Comparison of ENCODE assay signal across 8 mouse cellular contexts in the genomic region with DNA sequence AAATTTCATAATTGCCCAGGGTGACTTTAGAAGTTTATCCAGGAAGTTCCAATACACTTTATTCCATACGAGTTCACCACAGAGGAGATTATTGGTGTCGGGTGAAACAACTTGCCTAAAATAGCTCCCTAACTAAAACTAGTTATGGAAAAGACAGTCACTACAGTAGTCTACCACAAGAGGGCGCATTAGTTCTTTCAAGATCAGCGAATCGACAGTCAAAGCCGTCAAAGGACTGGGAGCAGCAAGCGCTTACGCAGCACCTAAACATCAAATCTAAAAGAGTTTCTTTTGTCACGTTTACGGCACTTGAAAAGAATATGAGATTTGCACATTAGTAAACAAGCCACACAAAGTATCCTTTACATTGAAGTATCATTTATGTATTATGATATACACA.
DNase-seq lines count a peak whose midpoint lies in the region; ATAC-seq and TF ChIP-seq lines count a peak whose summit lies in the region.

No protein-coding gene starts in this region.

- no peak for DNase-seq in heart, adult 2 months
- no peak for DNase-seq in heart, embryonic 10.5 days (ENCODE audit: low spot score)
- DNase-seq in urinary bladder, postnatal 36 days (ENCODE audit: low spot score in 2 of 2), result peak; percentile 11 to 20
- DNase-seq in urinary bladder, postnatal 10 days (ENCODE audit: low spot score), result no peak
- peak; percentile 91 for DNase-seq in embryo, embryonic 11 days
- peak; percentile 52 for DNase-seq in hindlimb bud, embryonic 11.5 days (ENCODE audit: extremely low spot score, low read depth, low spot score)
- DNase-seq in thymus, postnatal 4 days, result peak; percentile 54

- peak; percentile 98 for ATAC-seq in megakaryocyte progenitor cell, adult 5-6 weeks (replicated peaks; ENCODE audit: poor library complexity)

- H3K27ac ChIP-seq in heart, adult 2 months, result no peak overlapping the region
- H3K27ac ChIP-seq in heart, embryonic 10.5 days, result no peak overlapping the region

- peaks cover 2% of the 10 kb centered on the region; the same call in 1 of the 2 replicates for H3K4me1 ChIP-seq in heart, adult 2 months (ENCODE audit: control insufficient read depth, insufficient read depth, low read length)
- no peaks in the 10 kb centered on the region for H3K4me1 ChIP-seq in heart, embryonic 10.5 days

- H3K79me2 ChIP-seq in heart, adult 2 months (replicated peaks; ENCODE audit: control insufficient read depth, insufficient read depth, low read length), result no peaks in the 10 kb centered on the region

- peak; percentile 92 for TF ChIP-seq CTCF in heart, adult 2 months (IDR thresholded peaks at IDR 0.05)

- no peaks in the 10 kb centered on the region for H3K36me3 ChIP-seq in heart, adult 2 months (ENCODE audit: control insufficient read depth, insufficient read depth, low read length)
- no peaks in the 10 kb centered on the region for H3K36me3 ChIP-seq in heart, embryonic 10.5 days

- TF ChIP-seq EP300 in heart, adult 2 months (IDR thresholded peaks at IDR 0.05; ENCODE audit: insufficient read depth, low read depth, low read length), result peak; percentile 51; the same call in 1 of the 2 replicates

- H3K9me3 ChIP-seq in heart, embryonic 10.5 days, result no peaks in the 10 kb centered on the region

- WGBS in heart, adult 2 months, result 2% methylated on average over 10 of the region's 10 CpGs
- WGBS in heart, embryonic 10.5 days, result 14% methylated on average over 10 of the region's 10 CpGs

- H3K4me3 ChIP-seq in heart, adult 2 months, result no peak overlapping the region
- no peak overlapping the region for H3K4me3 ChIP-seq in heart, embryonic 10.5 days

- H3K9ac ChIP-seq in heart, adult 2 months (ENCODE audit: low read depth, low read length), result no peak overlapping the region

- intact Hi-C loops in heart, adult 2 months (cut with DNase I), result loop anchor here (1.0 to 10.0 kb wide), 3 partner anchors 175 to 258 kb away; no protein-coding TSS in a partner anchor

- H3K27me3 ChIP-seq in heart, adult 2 months (ENCODE audit: control insufficient read depth, insufficient read depth, low read length), result no peaks in the 10 kb centered on the region
- H3K27me3 ChIP-seq in heart, embryonic 10.5 days (ENCODE audit: insufficient read depth, poor library complexity, severe bottlenecking), result no peaks in the 10 kb centered on the region

- TF ChIP-seq POLR2A in heart, adult 2 months (IDR thresholded peaks at IDR 0.05; ENCODE audit: insufficient read depth, low read depth, low read length), result no peak

Comparison
In these comparisons a context has a peak if more than half of its experiments do, and no peak if none do; other contexts are left out.
1. DNase-seq: peak in urinary bladder, postnatal 36 days (2 of 2), embryo, embryonic 11 days (single experiment), hindlimb bud, embryonic 11.5 days (single experiment) and thymus, postnatal 4 days (single experiment); none in heart, adult 2 months (0 of 2), heart, embryonic 10.5 days (single experiment) and urinary bladder, postnatal 10 days (single experiment).